Mouse (Mus musculus): ENCODE measurements at regions not wholly inside any gene's neighbourhood (a gene's known extent, or its start where the extent isn't known, plus 50 kb on each side); places are given as distances from the start of the nearest gene placed in this dataset.

- no peak overlapping the region for H3K4me3 ChIP-seq (replicated peaks; ENCODE audit: low read length)
- TF ChIP-seq POU5F1 (IDR thresholded peaks at IDR 0.05; ENCODE audit: borderline replicate concordance, low read length) (no peak), NANOG (IDR thresholded peaks at IDR 0.05; ENCODE audit: borderline replicate concordance, low read length) (no peak), CTCF (conservative IDR thresholded peaks at IDR 0.05; ENCODE audit: low read length) (no peak)
- H3K4me1 ChIP-seq (replicated peaks; ENCODE audit: low read depth, low read length), result no peaks in the 10 kb centered on the region
- peaks cover 20% of the 10 kb centered on the region for H3K9me3 ChIP-seq (ENCODE audit: low read length)
- no peaks in the 10 kb centered on the region for H3K36me3 ChIP-seq (ENCODE audit: insufficient read depth, low read length)
- peaks cover 3% of the 10 kb centered on the region; the same call in 1 of the 2 replicates for H3K27me3 ChIP-seq (ENCODE audit: insufficient read depth, low read length)
These were observed 74.7 kb upstream of the Sesn3 start for GRCm38 (mm10) chr9:14199983-14200700.

- H3K36me3 ChIP-seq (ENCODE audit: insufficient read depth, low read length), result no peaks in the 10 kb centered on the region
- TF ChIP-seq CTCF (conservative IDR thresholded peaks at IDR 0.05; ENCODE audit: low read length) (no peak), NANOG (IDR thresholded peaks at IDR 0.05; ENCODE audit: borderline replicate concordance, low read length) (no peak), POU5F1 (IDR thresholded peaks at IDR 0.05; ENCODE audit: borderline replicate concordance, low read length) (no peak)
- H3K4me3 ChIP-seq (replicated peaks; ENCODE audit: low read length), result no peak overlapping the region
- no peaks in the 10 kb centered on the region; the same call in 1 of the 2 replicates for H3K27me3 ChIP-seq (ENCODE audit: insufficient read depth, low read length)
- H3K4me1 ChIP-seq (replicated peaks; ENCODE audit: low read depth, low read length), result no peaks in the 10 kb centered on the region
- peaks cover 20% of the 10 kb centered on the region for H3K9me3 ChIP-seq (ENCODE audit: low read length)
These were observed 74.0 kb upstream of the Sesn3 start for GRCm38 (mm10) chr9:14200852-14201251.

DNA sequence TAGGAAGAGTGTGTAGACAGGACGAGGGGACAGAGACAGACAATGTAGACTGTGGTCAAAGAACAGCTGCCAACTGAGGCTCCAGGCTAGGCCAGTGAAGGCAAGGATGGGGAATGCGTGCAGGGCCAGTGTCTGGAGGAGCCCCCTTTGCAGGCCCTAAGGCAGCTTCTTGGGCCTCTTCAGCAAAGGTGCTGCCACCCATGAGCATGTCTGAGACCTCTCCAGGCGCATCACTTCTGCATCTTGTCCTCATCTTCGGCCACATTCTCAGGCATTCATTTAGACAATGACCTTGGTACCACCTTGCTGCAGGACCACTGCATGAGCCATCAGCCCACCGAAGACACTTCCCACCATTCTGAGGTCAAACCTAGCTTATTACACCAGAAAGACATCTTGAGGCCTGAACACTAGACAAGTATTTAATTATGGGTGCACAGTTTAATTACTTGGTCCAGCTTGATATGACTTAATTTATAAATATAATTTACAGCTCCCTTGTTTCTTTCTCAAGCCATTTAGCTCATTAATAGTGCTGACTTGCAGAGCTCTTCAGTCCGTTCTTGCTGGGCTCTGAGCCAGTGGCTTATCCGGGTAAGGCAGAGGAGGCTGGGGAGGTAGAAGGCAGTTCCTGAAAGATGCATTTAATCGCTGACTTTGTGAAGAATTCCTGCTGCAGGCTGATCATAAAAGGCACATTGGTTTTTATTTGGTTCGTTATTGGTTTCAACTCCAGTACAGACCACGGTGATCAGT is 72.1 kb upstream of the Sesn3 start:
- no peaks in the 10 kb centered on the region for H3K36me3 ChIP-seq (ENCODE audit: insufficient read depth, low read length)
- no peaks in the 10 kb centered on the region; the same call in 1 of the 2 replicates for H3K27me3 ChIP-seq (ENCODE audit: insufficient read depth, low read length)
- H3K9me3 ChIP-seq (ENCODE audit: low read length), result peaks cover 20% of the 10 kb centered on the region
- H3K4me1 ChIP-seq (replicated peaks; ENCODE audit: low read depth, low read length), result 0 out of 2 replicates have a peak, but pooled peaks cover 3% of the 10 kb centered on the region
- no peak overlapping the region for H3K4me3 ChIP-seq (replicated peaks; ENCODE audit: low read length)
- TF ChIP-seq POU5F1 (IDR thresholded peaks at IDR 0.05; ENCODE audit: borderline replicate concordance, low read length) (no peak), NANOG (IDR thresholded peaks at IDR 0.05; ENCODE audit: borderline replicate concordance, low read length) (no peak), CTCF (conservative IDR thresholded peaks at IDR 0.05; ENCODE audit: low read length) (no peak)

DNA sequence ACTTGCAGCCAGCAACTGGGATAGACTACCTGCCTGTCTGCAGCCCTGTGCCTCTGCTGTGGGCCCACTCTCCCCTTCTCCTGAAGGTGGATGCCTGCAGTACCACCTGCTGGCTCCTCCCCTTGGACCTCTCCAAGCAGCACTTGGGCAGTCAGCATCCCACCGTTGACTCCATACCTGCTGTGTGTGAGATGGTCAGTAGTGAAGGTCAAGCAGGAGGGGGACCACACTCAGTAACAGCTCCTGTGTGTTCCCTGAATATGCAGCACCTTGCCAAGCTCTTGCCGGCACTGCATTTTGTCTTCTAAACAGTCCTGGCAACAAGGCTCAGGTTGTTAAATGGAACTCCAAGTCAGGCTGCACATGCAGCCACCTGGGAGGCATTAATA is 71.6 kb upstream of the Sesn3 start:
- H3K4me3 ChIP-seq (replicated peaks; ENCODE audit: low read length), result no peak overlapping the region
- H3K9me3 ChIP-seq (ENCODE audit: low read length), result peaks cover 20% of the 10 kb centered on the region
- no peak for TF ChIP-seq NANOG (IDR thresholded peaks at IDR 0.05; ENCODE audit: borderline replicate concordance, low read length)
- no peak for TF ChIP-seq CTCF (conservative IDR thresholded peaks at IDR 0.05; ENCODE audit: low read length)
- TF ChIP-seq POU5F1 (IDR thresholded peaks at IDR 0.05; ENCODE audit: borderline replicate concordance, low read length), result no peak
- H3K36me3 ChIP-seq (ENCODE audit: insufficient read depth, low read length), result no peaks in the 10 kb centered on the region
- 0 out of 2 replicates have a peak, but pooled peaks cover 3% of the 10 kb centered on the region for H3K4me1 ChIP-seq (replicated peaks; ENCODE audit: low read depth, low read length)
- no peaks in the 10 kb centered on the region; the same call in 1 of the 2 replicates for H3K27me3 ChIP-seq (ENCODE audit: insufficient read depth, low read length)

DNA sequence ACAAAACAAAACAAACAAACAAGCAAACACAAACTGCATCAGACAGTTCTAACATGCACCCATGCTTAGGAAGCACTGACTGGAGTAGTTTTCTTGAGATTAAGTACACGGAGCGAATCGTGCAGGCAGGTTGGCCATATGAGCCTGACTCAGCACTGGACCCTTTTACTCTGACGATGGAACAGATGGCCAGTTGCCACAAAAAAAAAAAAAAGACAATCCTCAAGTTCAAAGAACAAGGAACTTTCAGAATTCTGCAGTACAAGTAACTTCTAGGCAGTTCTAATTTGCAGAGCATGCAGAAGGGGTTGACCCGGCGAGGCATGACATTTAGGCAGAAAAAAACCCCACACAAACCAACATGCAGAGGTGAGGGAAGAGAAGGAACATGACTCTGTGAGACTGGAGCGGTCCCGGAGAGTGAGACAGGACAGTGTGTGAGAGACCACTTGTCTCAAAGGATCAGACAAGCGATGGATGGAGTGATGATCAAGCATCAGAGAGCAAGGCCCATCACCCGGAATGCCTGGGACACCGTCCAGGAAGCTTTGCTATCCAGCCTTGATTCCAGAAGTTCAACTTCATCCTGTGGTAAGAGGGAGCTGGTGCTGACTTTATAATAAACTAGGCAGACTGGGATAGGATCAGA is 71.0 kb upstream of the Sesn3 start:
- 0 out of 2 replicates have a peak, but pooled peaks cover 3% of the 10 kb centered on the region for H3K4me1 ChIP-seq (replicated peaks; ENCODE audit: low read depth, low read length)
- H3K9me3 ChIP-seq (ENCODE audit: low read length), result peaks cover 20% of the 10 kb centered on the region
- no peak overlapping the region for H3K4me3 ChIP-seq (replicated peaks; ENCODE audit: low read length)
- TF ChIP-seq POU5F1 (IDR thresholded peaks at IDR 0.05; ENCODE audit: borderline replicate concordance, low read length), result no peak
- no peak for TF ChIP-seq CTCF (conservative IDR thresholded peaks at IDR 0.05; ENCODE audit: low read length)
- no peaks in the 10 kb centered on the region; the same call in 1 of the 2 replicates for H3K27me3 ChIP-seq (ENCODE audit: insufficient read depth, low read length)
- no peaks in the 10 kb centered on the region for H3K36me3 ChIP-seq (ENCODE audit: insufficient read depth, low read length)

DNA sequence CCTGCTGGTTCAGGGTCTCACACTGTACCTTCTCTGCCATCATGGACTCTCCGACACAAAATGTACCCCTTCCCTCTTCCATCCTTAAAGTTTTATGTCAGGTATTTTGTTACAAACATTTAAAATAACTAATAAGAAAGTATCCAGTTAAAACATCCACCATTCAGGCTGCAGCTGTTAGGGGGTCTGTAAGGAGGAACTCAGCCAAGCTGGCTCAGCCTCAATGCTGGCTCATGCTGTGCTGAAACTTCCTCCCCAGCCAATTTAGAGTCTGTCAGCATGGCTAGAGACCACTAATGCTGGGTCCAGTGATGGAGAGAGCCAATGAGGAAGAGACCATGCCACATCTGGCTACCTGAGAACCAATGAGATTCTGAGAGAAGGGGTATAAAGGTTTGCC is 70.0 kb upstream of the Sesn3 start:
- Histone ChIP-seq H3K4me3 (replicated peaks; ENCODE audit: low read length) (no peak overlapping the region), H3K36me3 (ENCODE audit: insufficient read depth, low read length) (no peaks in the 10 kb centered on the region), H3K9me3 (ENCODE audit: low read length) (peaks cover 20% of the 10 kb centered on the region), H3K4me1 (replicated peaks; ENCODE audit: low read depth, low read length) (0 out of 2 replicates have a peak, but pooled peaks cover 3% of the 10 kb centered on the region), H3K27me3 (ENCODE audit: insufficient read depth, low read length) (no peaks in the 10 kb centered on the region; the same call in 1 of the 2 replicates)
- no peak for TF ChIP-seq CTCF (conservative IDR thresholded peaks at IDR 0.05; ENCODE audit: low read length)
- TF ChIP-seq POU5F1 (IDR thresholded peaks at IDR 0.05; ENCODE audit: borderline replicate concordance, low read length), result no peak
- no peak for TF ChIP-seq NANOG (IDR thresholded peaks at IDR 0.05; ENCODE audit: borderline replicate concordance, low read length)

GRCm38 (mm10) chr9:14206838-14207560 is 67.9 kb upstream of the Sesn3 start:
- no peak for TF ChIP-seq CTCF (conservative IDR thresholded peaks at IDR 0.05; ENCODE audit: low read length)
- no peak for TF ChIP-seq POU5F1 (IDR thresholded peaks at IDR 0.05; ENCODE audit: borderline replicate concordance, low read length)
- no peak for TF ChIP-seq NANOG (IDR thresholded peaks at IDR 0.05; ENCODE audit: borderline replicate concordance, low read length)
- Histone ChIP-seq H3K36me3 (ENCODE audit: insufficient read depth, low read length) (no peaks in the 10 kb centered on the region), H3K27me3 (ENCODE audit: insufficient read depth, low read length) (no peaks in the 10 kb centered on the region; the same call in 1 of the 2 replicates), H3K9me3 (ENCODE audit: low read length) (0 out of 2 replicates have a peak, but pooled peaks cover 1% of the 10 kb centered on the region), H3K4me1 (replicated peaks; ENCODE audit: low read depth, low read length) (0 out of 2 replicates have a peak, but pooled peaks cover 3% of the 10 kb centered on the region), H3K4me3 (replicated peaks; ENCODE audit: low read length) (no peak overlapping the region)
